Mouse (Mus musculus): Measurements from ENCODE around the gene Fto.

DNA sequence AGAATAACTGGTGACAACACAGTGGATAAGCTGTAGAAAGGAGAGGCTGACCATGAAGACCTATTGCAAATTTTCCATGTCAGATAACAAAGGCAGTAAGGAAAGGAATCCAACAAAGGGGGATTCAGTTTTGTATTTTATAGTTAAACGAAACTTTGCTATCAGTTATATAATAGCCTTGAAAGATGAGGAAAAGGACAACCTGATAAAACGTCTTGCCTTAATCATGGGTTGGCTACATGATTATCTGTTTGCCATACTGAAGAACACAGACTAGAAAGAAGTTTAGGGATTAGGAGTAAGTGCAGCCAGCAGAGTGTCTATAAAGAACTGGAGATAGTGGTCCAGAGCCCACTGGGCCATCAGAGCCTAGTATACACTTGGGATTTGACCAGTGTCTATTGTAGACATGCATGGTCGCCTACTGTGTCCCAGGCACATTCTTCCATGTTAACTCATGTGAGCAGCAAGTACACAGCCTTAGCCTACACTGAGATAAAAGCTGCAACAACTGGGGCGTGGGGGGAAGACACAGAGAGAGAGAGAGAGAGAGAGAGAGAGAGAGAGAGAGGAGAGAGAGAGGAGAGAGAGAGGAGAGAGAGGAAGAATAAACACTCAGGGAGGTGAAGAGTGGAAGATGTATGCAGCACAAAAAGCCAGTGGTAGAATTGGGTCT lies 192.8 kb downstream of the Fto start:
- TF ChIP-seq CTCF (conservative IDR thresholded peaks at IDR 0.05; ENCODE audit: low read length) (no peak), POU5F1 (IDR thresholded peaks at IDR 0.05; ENCODE audit: borderline replicate concordance, low read length) (no peak)
